Mouse (Mus musculus) right cerebral cortex, postnatal 36 days (tissue): ENCODE measurements around the gene Rasgrp3.
A peak's percentile ranks its signal among the peaks of the same experiment; 100 is the strongest.
"Not testable (repeated sequence)": the region's sequence is repeated elsewhere in the genome, so short reads cannot be mapped to it uniquely, and the experiment has no call there.

Experiments used
- DNase-seq, 2 experiments: peaks; one replicate each; pipeline ENCODE4 v3.0.0; 2022; ENCODE audit warnings: low spot score in 2 of 2, mixed read lengths in 1 of 2

The Rasgrp3 gene

GRCm38 (mm10) chr17:75461771-75462170, 26.1 kb downstream of the Rasgrp3 start:
- no peak for DNase-seq

- not testable (repeated sequence) for DNase-seq
Measured at GRCm38 (mm10) chr17:75463223-75463622, 27.5 kb downstream of the Rasgrp3 start.

GRCm38 (mm10) chr17:75463645-75464044, 27.9 kb downstream of the Rasgrp3 start:
- no peak for DNase-seq

- DNase-seq = no peak
Measured at GRCm38 (mm10) chr17:75464331-75464982, 28.8 kb downstream of the Rasgrp3 start.

- peak; percentile 72 to 81 for DNase-seq
Measured at GRCm38 (mm10) chr17:75464983-75465634, 29.4 kb downstream of the Rasgrp3 start.

- DNase-seq = no peak
Measured at GRCm38 (mm10) chr17:75465635-75465997, 29.9 kb downstream of the Rasgrp3 start.

GRCm38 (mm10) chr17:75466948-75467347, 31.3 kb downstream of the Rasgrp3 start:
- no peak for DNase-seq

- no peak for DNase-seq
Measured at GRCm38 (mm10) chr17:75467526-75467925, 31.8 kb downstream of the Rasgrp3 start.

- DNase-seq = no peak
Measured at GRCm38 (mm10) chr17:75468479-75469114, 32.9 kb downstream of the Rasgrp3 start.

GRCm38 (mm10) chr17:75470325-75470724, 34.6 kb downstream of the Rasgrp3 start:
- DNase-seq = no peak

GRCm38 (mm10) chr17:75470885-75471610, 35.4 kb downstream of the Rasgrp3 start:
- DNase-seq = no peak

GRCm38 (mm10) chr17:75471644-75472253, 36.1 kb downstream of the Rasgrp3 start:
- DNase-seq = no peak

GRCm38 (mm10) chr17:75472379-75472778, 36.7 kb downstream of the Rasgrp3 start:
- no peak for DNase-seq

GRCm38 (mm10) chr17:75475985-75476384, 40.3 kb downstream of the Rasgrp3 start:
- DNase-seq = no peak

GRCm38 (mm10) chr17:75476736-75477416, 41.2 kb downstream of the Rasgrp3 start:
- DNase-seq = no peak

- no peak for DNase-seq
Measured at GRCm38 (mm10) chr17:75477655-75478054, 42.0 kb downstream of the Rasgrp3 start.

- no peak for DNase-seq
Measured at GRCm38 (mm10) chr17:75478836-75479235, 43.1 kb downstream of the Rasgrp3 start.

GRCm38 (mm10) chr17:75479663-75480062, 44.0 kb downstream of the Rasgrp3 start:
- DNase-seq = no peak

GRCm38 (mm10) chr17:75480379-75480778, 44.7 kb downstream of the Rasgrp3 start:
- DNase-seq = no peak

GRCm38 (mm10) chr17:75486205-75486604, 50.5 kb downstream of the Rasgrp3 start:
- no peak for DNase-seq

GRCm38 (mm10) chr17:75495213-75495612, 59.5 kb downstream of the Rasgrp3 start:
- no peak for DNase-seq
